Mouse (Mus musculus): ENCODE measurements around the gene Nrxn2. TPM values are rescaled to one million over a fixed set of nuclear protein-coding genes. Genes with fewer than 3 reads are reported as not detected.

Gene Nrxn2
- polyA plus RNA-seq, 1 experiment from 2014 or later = 2.8 TPM

- ATAC-seq (ENCODE audit: insufficient number of reproducible peaks, insufficient read depth, low FRiP score, low TSS enrichment) = peak; percentile 59; the same call in 1 of the 2 replicates
- peaks cover 4% of the 10 kb centered on the region; the same call in 1 of the 2 replicates for H3K27me3 ChIP-seq
- WGBS = 23% methylated on average over 10 of the region's 10 CpGs
- no peak overlapping the region for H3K9ac ChIP-seq
- H3K4me3 ChIP-seq = no peak overlapping the region
- H3K9me3 ChIP-seq = no peaks in the 10 kb centered on the region
- H3K27ac ChIP-seq = no peak overlapping the region
- no peaks in the 10 kb centered on the region for H3K36me3 ChIP-seq
- peaks cover 11% of the 10 kb centered on the region for H3K4me1 ChIP-seq
- no peak overlapping the region for H3K4me2 ChIP-seq (replicated peaks)
Measured at GRCm38 (mm10) chr19:6445761-6446423, 27.4 kb downstream of the Nrxn2 start.

- 52% methylated on average over 7 of the region's 7 CpGs for WGBS
- Histone ChIP-seq H3K4me2 (replicated peaks) (no peak overlapping the region), H3K27ac (no peak overlapping the region)
Measured at GRCm38 (mm10) chr19:6446736-6447437, 28.4 kb downstream of the Nrxn2 start.

GRCm38 (mm10) chr19:6448752-6449151 lies 30.2 kb downstream of the Nrxn2 start:
- no peak overlapping the region for H3K4me2 ChIP-seq (replicated peaks)
- H3K9me3 ChIP-seq = no peaks in the 10 kb centered on the region
- H3K4me3 ChIP-seq = no peak overlapping the region
- no peaks in the 10 kb centered on the region for H3K36me3 ChIP-seq
- ATAC-seq (ENCODE audit: insufficient number of reproducible peaks, insufficient read depth, low FRiP score, low TSS enrichment) = no peak
- WGBS = 47% methylated on average over 5 of the region's 5 CpGs
- H3K9ac ChIP-seq = no peak overlapping the region
- H3K4me1 ChIP-seq = peaks cover 16% of the 10 kb centered on the region
- H3K27ac ChIP-seq = no peak overlapping the region
- peaks cover 4% of the 10 kb centered on the region; the same call in 1 of the 2 replicates for H3K27me3 ChIP-seq

More at GRCm38 (mm10) chr19:6446736-6447437, 28.4 kb downstream of the Nrxn2 start:
- Histone ChIP-seq H3K4me1 (peaks cover 13% of the 10 kb centered on the region), H3K27me3 (peaks cover 4% of the 10 kb centered on the region; the same call in 1 of the 2 replicates), H3K9me3 (no peaks in the 10 kb centered on the region), H3K36me3 (no peaks in the 10 kb centered on the region), H3K4me3 (no peak overlapping the region), H3K9ac (no peak overlapping the region)
- no peak for ATAC-seq (ENCODE audit: insufficient number of reproducible peaks, insufficient read depth, low FRiP score, low TSS enrichment)

GRCm38 (mm10) chr19:6449841-6450240 lies 31.3 kb downstream of the Nrxn2 start:
- 68% methylated on average over 7 of the region's 7 CpGs for WGBS
- no peak overlapping the region for H3K27ac ChIP-seq
- no peak for ATAC-seq (ENCODE audit: insufficient number of reproducible peaks, insufficient read depth, low FRiP score, low TSS enrichment)
- peaks cover 16% of the 10 kb centered on the region for H3K4me1 ChIP-seq
- H3K36me3 ChIP-seq = no peaks in the 10 kb centered on the region
- H3K27me3 ChIP-seq = peaks cover 4% of the 10 kb centered on the region; the same call in 1 of the 2 replicates
- no peak overlapping the region for H3K4me2 ChIP-seq (replicated peaks)
- no peak overlapping the region for H3K9ac ChIP-seq
- H3K4me3 ChIP-seq = no peak overlapping the region
- no peaks in the 10 kb centered on the region for H3K9me3 ChIP-seq

GRCm38 (mm10) chr19:6452030-6452494 lies 33.5 kb downstream of the Nrxn2 start:
- Histone ChIP-seq H3K36me3 (no peaks in the 10 kb centered on the region), H3K27me3 (peaks cover 8% of the 10 kb centered on the region; the same call in 1 of the 2 replicates), H3K4me3 (no peak overlapping the region), H3K9ac (no peak overlapping the region), H3K4me1 (peaks cover 5% of the 10 kb centered on the region; the same call in 1 of the 2 replicates), H3K9me3 (no peaks in the 10 kb centered on the region), H3K4me2 (replicated peaks) (no peak overlapping the region), H3K27ac (0 out of 2 replicates have a peak overlapping the region, but pooled peaks have one; percentile 26)
- 13% methylated on average over 6 of the region's 6 CpGs for WGBS
- no peak for ATAC-seq (ENCODE audit: insufficient number of reproducible peaks, insufficient read depth, low FRiP score, low TSS enrichment)

GRCm38 (mm10) chr19:6452672-6453310 lies 34.3 kb downstream of the Nrxn2 start:
- Histone ChIP-seq H3K9me3 (no peaks in the 10 kb centered on the region), H3K36me3 (no peaks in the 10 kb centered on the region), H3K27me3 (peaks cover 8% of the 10 kb centered on the region; the same call in 1 of the 2 replicates), H3K4me3 (no peak overlapping the region), H3K9ac (no peak overlapping the region), H3K4me2 (replicated peaks) (no peak overlapping the region), H3K4me1 (peaks cover 5% of the 10 kb centered on the region; the same call in 1 of the 2 replicates), H3K27ac (no peak overlapping the region)
- 50% methylated on average over 9 of the region's 9 CpGs for WGBS
- no peak for ATAC-seq (ENCODE audit: insufficient number of reproducible peaks, insufficient read depth, low FRiP score, low TSS enrichment)

GRCm38 (mm10) chr19:6453349-6453748 lies 34.8 kb downstream of the Nrxn2 start:
- Histone ChIP-seq H3K4me3 (no peak overlapping the region), H3K36me3 (no peaks in the 10 kb centered on the region), H3K27me3 (peaks cover 8% of the 10 kb centered on the region; the same call in 1 of the 2 replicates), H3K4me2 (replicated peaks) (no peak overlapping the region), H3K9ac (no peak overlapping the region), H3K9me3 (no peaks in the 10 kb centered on the region), H3K4me1 (peaks cover 5% of the 10 kb centered on the region; the same call in 1 of the 2 replicates), H3K27ac (no peak overlapping the region)
- 76% methylated on average over 8 of the region's 8 CpGs for WGBS
- no peak for ATAC-seq (ENCODE audit: insufficient number of reproducible peaks, insufficient read depth, low FRiP score, low TSS enrichment)

- Histone ChIP-seq H3K4me3 (no peak overlapping the region), H3K36me3 (no peaks in the 10 kb centered on the region), H3K27me3 (peaks cover 4% of the 10 kb centered on the region; the same call in 1 of the 2 replicates), H3K27ac (no peak overlapping the region), H3K4me1 (peaks cover 5% of the 10 kb centered on the region; the same call in 1 of the 2 replicates), H3K4me2 (replicated peaks) (no peak overlapping the region), H3K9me3 (no peaks in the 10 kb centered on the region), H3K9ac (peak overlapping the region; percentile 17; the same call in 1 of the 2 replicates)
- ATAC-seq (ENCODE audit: insufficient number of reproducible peaks, insufficient read depth, low FRiP score, low TSS enrichment) = no peak
- WGBS = 65% methylated on average over 10 of the region's 10 CpGs
Measured at GRCm38 (mm10) chr19:6454041-6454720, 35.6 kb downstream of the Nrxn2 start.

- Histone ChIP-seq H3K9ac (no peak overlapping the region), H3K4me2 (replicated peaks) (no peak overlapping the region), H3K9me3 (no peaks in the 10 kb centered on the region), H3K36me3 (no peaks in the 10 kb centered on the region), H3K4me3 (no peak overlapping the region), H3K4me1 (peaks cover 4% of the 10 kb centered on the region; the same call in 1 of the 2 replicates), H3K27me3 (peaks cover 6% of the 10 kb centered on the region; the same call in 1 of the 2 replicates), H3K27ac (no peak overlapping the region)
- ATAC-seq (ENCODE audit: insufficient number of reproducible peaks, insufficient read depth, low FRiP score, low TSS enrichment) = no peak
- 83% methylated on average over 6 of the region's 6 CpGs for WGBS
Measured at GRCm38 (mm10) chr19:6459504-6459903, 41.0 kb downstream of the Nrxn2 start.

- no peak overlapping the region for H3K9ac ChIP-seq
- H3K4me1 ChIP-seq = peaks cover 12% of the 10 kb centered on the region; the same call in 1 of the 2 replicates
- 0 out of 2 replicates have a peak, but pooled peaks cover 7% of the 10 kb centered on the region for H3K27me3 ChIP-seq
- H3K36me3 ChIP-seq = no peaks in the 10 kb centered on the region
- no peaks in the 10 kb centered on the region for H3K9me3 ChIP-seq
- no peak overlapping the region for H3K4me2 ChIP-seq (replicated peaks)
- no peak overlapping the region for H3K27ac ChIP-seq
- no peak for ATAC-seq (ENCODE audit: insufficient number of reproducible peaks, insufficient read depth, low FRiP score, low TSS enrichment)
- 49% methylated on average over 6 of the region's 6 CpGs for WGBS
- no peak overlapping the region for H3K4me3 ChIP-seq
Measured at GRCm38 (mm10) chr19:6462841-6463240, 44.3 kb downstream of the Nrxn2 start.
